Mouse (Mus musculus) stomach, postnatal 0 days (tissue): ENCODE measurements around the gene Cask.

Experiments used
- CTCF ChIP-seq: IDR thresholded peaks from 2 replicates; pipeline ENCODE4 v1.5.1; 2016; ENCODE audit warnings: antibody characterized with exemption, low read depth, mild to moderate bottlenecking, moderate library complexity
- EP300 ChIP-seq: optimal IDR thresholded peaks from 2 replicates; pipeline ENCODE3; 2016; ENCODE audit warnings: antibody characterized with exemption

DNA sequence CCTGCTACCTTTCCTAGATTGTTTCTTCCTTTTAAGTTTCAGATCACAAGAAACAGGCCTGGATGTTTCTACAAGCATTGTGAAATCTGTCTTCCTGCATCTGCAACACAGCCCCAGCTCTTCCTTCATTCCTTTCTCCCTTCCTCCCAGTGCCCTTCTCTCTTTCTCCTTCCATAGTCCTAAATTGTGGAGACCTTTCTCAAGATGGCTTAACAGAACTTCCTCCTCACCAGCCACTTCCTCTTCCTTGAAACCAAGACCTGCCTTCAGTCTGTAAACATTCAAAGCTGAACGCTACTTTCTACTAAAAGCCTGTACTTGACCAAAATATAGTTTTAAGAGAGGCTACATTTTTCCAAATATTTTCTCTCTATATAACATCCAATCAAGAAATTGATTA is 214.8 kb downstream of the Cask start:
- TF ChIP-seq EP300 (no peak), CTCF (no peak)
